20 mouse cellular contexts compared by ENCODE assay signal in the genomic region with DNA sequence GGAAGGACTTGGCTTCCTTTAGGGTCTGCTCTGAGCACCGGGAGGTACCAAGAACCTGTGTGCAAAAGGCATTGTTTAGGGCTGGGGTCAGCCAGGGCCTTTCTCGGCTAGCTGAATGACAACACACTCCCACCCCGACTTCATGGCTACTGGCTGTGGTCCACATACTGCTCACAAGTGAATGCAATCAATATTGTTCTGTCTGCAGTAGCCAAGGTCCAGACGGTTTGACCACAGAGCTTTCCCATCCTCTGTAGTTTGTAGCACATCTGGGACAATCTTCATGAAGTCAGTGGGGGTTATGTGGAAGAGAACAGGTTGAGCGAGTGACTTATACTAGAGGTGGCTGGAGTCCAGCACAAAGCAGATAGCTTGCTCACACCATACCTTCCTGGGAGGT. TPM values are rescaled to one million over a fixed set of nuclear protein-coding genes. Genes with fewer than 3 reads are reported as not detected.
"Had no signal": no experiment of that assay in that cellular context is flagged by ENCODE, and none has a peak within 500 bp of the region (broad histone marks: within the 10 kb centered on the region; RNA-seq: fewer than 3 reads in every experiment).

No protein-coding gene starts in this region.

- H3K9ac ChIP-seq: limb, embryonic 12.5 days; limb, embryonic 15.5 days; lung, embryonic 15.5 days; midbrain, embryonic 12.5 days; midbrain, embryonic 15.5 days; neural tube, embryonic 13.5 days had no signal

- H3K4me1 ChIP-seq: lung, embryonic 15.5 days; midbrain, embryonic 12.5 days; midbrain, embryonic 15.5 days; neural tube, embryonic 13.5 days had no signal

- H3K27ac ChIP-seq: hindbrain, postnatal 0 days; kidney, postnatal 0 days; layer of hippocampus, adult 2 months; limb, embryonic 12.5 days; limb, embryonic 15.5 days; lung, embryonic 15.5 days; midbrain, embryonic 12.5 days; midbrain, embryonic 15.5 days; neural tube, embryonic 13.5 days had no signal

- H3K9me3 ChIP-seq: limb, embryonic 12.5 days; limb, embryonic 15.5 days; lung, embryonic 15.5 days; midbrain, embryonic 12.5 days; midbrain, embryonic 15.5 days; neural tube, embryonic 13.5 days had no signal

- H3K4me2 ChIP-seq: limb, embryonic 12.5 days; limb, embryonic 15.5 days; lung, embryonic 15.5 days; midbrain, embryonic 12.5 days; midbrain, embryonic 15.5 days; neural tube, embryonic 13.5 days had no signal

- ATAC-seq: hindbrain, postnatal 0 days; inflammation-experienced regulatory T-cells, adult 6 months; intestine, postnatal 0 days; midbrain, embryonic 15.5 days had no signal

- H3K4me3 ChIP-seq: layer of hippocampus, adult 2 months; limb, embryonic 12.5 days; limb, embryonic 15.5 days; lung, embryonic 15.5 days; midbrain, embryonic 12.5 days; midbrain, embryonic 15.5 days; neural tube, embryonic 13.5 days had no signal

- H3K27me3 ChIP-seq: limb, embryonic 12.5 days; lung, embryonic 15.5 days; midbrain, embryonic 15.5 days; neural tube, embryonic 13.5 days had no signal

- DNase-seq: layer of hippocampus, adult 9-11 months; left cerebral cortex, postnatal 4 days; lung, postnatal 14 days; lung, postnatal 4 days; thymus, adult 18-20 months; thymus, postnatal 36 days had no signal

- H3K36me3 ChIP-seq: limb, embryonic 12.5 days; limb, embryonic 15.5 days; lung, embryonic 15.5 days; midbrain, embryonic 12.5 days; midbrain, embryonic 15.5 days; neural tube, embryonic 13.5 days had no signal

RNA-seq across cellular contexts. Expression of a gene that starts 2.3 kb away (rescaled TPM):
- total RNA-seq: hindbrain, postnatal 0 days; layer of hippocampus, adult 2 months; left cerebral cortex, adult 18-20 months; megakaryocyte progenitor cell, adult 5-6 weeks had no signal
- polyA plus RNA-seq: inflammation-experienced regulatory T-cells, adult 6 months; kidney, embryonic 14.5 days; limb, embryonic 12.5 days; midbrain, embryonic 12.5 days; midbrain, embryonic 15.5 days; neural tube, embryonic 13.5 days had no signal
